In the genomic region with DNA sequence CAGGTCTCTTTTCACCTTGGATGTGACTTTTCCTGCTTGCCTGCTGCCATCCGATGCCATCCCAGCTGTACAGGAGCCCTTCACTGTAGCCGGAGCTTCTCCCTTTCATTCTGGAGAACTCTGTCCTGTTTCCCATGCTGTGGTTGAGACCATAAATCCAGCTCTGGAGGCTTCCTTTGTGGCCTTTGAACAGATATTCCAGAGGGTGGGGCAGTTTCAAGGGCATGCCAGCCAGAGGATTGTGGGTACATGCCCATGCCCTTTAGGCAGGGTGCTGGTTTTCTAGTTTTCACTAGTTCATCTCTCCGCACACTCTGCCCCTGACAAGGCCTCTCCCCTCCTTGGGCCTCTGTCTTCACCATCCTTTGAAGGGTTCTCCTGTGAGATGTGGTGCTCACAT, we compare ENCODE assay signal across 12 mouse cellular contexts. TPM values are rescaled to one million over a fixed set of nuclear protein-coding genes. Genes with fewer than 3 reads are reported as not detected.
A peak's percentile ranks its signal among the peaks of the same experiment; 100 is the strongest.
DNase-seq lines count a peak whose midpoint lies in the region; ATAC-seq lines count a peak whose summit lies in the region.
"Had no signal": no experiment of that assay in that cellular context is flagged by ENCODE, and none has a peak within 500 bp of the region (broad histone marks: within the 10 kb centered on the region; RNA-seq: fewer than 3 reads in every experiment).

No protein-coding gene starts in this region.

- no peaks in the 10 kb centered on the region for H3K27me3 ChIP-seq in heart, embryonic 12.5 days (replicated peaks)
- no peaks in the 10 kb centered on the region for H3K27me3 ChIP-seq in neural tube, embryonic 12.5 days (replicated peaks)

- peaks cover 30% of the 10 kb centered on the region for H3K4me1 ChIP-seq in heart, embryonic 12.5 days (replicated peaks)
- peaks cover 15% of the 10 kb centered on the region; the same call in 1 of the 2 replicates for H3K4me1 ChIP-seq in neural tube, embryonic 12.5 days

- H3K9me3 ChIP-seq in heart, embryonic 12.5 days (replicated peaks), result no peaks in the 10 kb centered on the region
- no peaks in the 10 kb centered on the region for H3K9me3 ChIP-seq in neural tube, embryonic 12.5 days
- H3K9me3 ChIP-seq: forebrain, embryonic 12.5 days; G1E had no signal

- H3K36me3 ChIP-seq in heart, embryonic 12.5 days, result peaks cover 54% of the 10 kb centered on the region
- peaks cover 46% of the 10 kb centered on the region for H3K36me3 ChIP-seq in neural tube, embryonic 12.5 days

- 0 out of 2 replicates have a peak overlapping the region, but pooled peaks have one; percentile 39 for H3K4me3 ChIP-seq in heart, embryonic 12.5 days
- H3K4me3 ChIP-seq in neural tube, embryonic 12.5 days, result no peak overlapping the region

- 89% methylated on average over 3 of the region's 3 CpGs for WGBS in heart, embryonic 12.5 days
- 81% methylated on average over 3 of the region's 3 CpGs for WGBS in neural tube, embryonic 12.5 days

- no peak overlapping the region for H3K27ac ChIP-seq in heart, embryonic 12.5 days (ENCODE audit: poor library complexity, severe bottlenecking)
- no peak overlapping the region for H3K27ac ChIP-seq in neural tube, embryonic 12.5 days
- H3K27ac ChIP-seq: forebrain, embryonic 12.5 days had no signal

- H3K9ac ChIP-seq in heart, embryonic 12.5 days, result peak overlapping the region; percentile 64
- H3K9ac ChIP-seq in neural tube, embryonic 12.5 days, result no peak overlapping the region
- H3K9ac ChIP-seq: forebrain, embryonic 12.5 days had no signal

- H3K4me2 ChIP-seq in heart, embryonic 12.5 days, result peak overlapping the region; percentile 81; the same call in 1 of the 2 replicates
- H3K4me2 ChIP-seq in neural tube, embryonic 12.5 days (replicated peaks), result peak overlapping the region; percentile 90; the same call in 1 of the 2 replicates

- ATAC-seq in heart, embryonic 12.5 days (ENCODE audit: insufficient number of reproducible peaks, low FRiP score), result no peak
- ATAC-seq in neural tube, embryonic 12.5 days (ENCODE audit: low FRiP score, low read depth), result no peak

- no peak for DNase-seq in heart, adult 8-10 months (ENCODE audit: low spot score)
- no peak for DNase-seq in neural tube, embryonic 10.5 days (ENCODE audit: extremely low spot score, low spot score)
- DNase-seq in kidney, adult 9 months, result peak; percentile 78
- no peak for DNase-seq in MN1 (ENCODE audit: low spot score)
- DNase-seq in cerebellum, adult 11-12 months, result no peak
- DNase-seq: lung, postnatal 14 days; right cerebral cortex, postnatal 14 days; thymus, adult 18-20 months had no signal

RNA-seq across cellular contexts. Expression of a gene that starts 1.4 kb away (rescaled TPM):
- polyA plus RNA-seq in heart, embryonic 12.5 days (2016; fragmentation: Nextera tagmentation; extraction: Ambion mirVana), result 40.5 and 44.8 TPM in 2 replicates
- total RNA-seq in heart, adult 8-10 months (2022), result 100 to 1,000 TPM; 133 to 158 (median 141) TPM
- 17.8 and 25.6 TPM in 2 replicates for polyA plus RNA-seq in neural tube, embryonic 12.5 days (2016; fragmentation: Nextera tagmentation; extraction: Ambion mirVana)

RNA-seq across cellular contexts. Expression of a gene that starts 13.2 kb away (rescaled TPM):
- 11.0 and 12.3 TPM in 2 replicates for polyA plus RNA-seq in heart, embryonic 12.5 days (2016; fragmentation: Nextera tagmentation; extraction: Ambion mirVana)
- total RNA-seq in heart, adult 8-10 months (2022), result 1 to 10 TPM; 4.6 to 6.3 (median 5.3) TPM
- polyA plus RNA-seq in neural tube, embryonic 12.5 days (2016; fragmentation: Nextera tagmentation; extraction: Ambion mirVana), result 19.9 and 21.1 TPM in 2 replicates

RNA-seq across cellular contexts. Expression of a gene that starts 16.1 kb away (rescaled TPM):
- polyA plus RNA-seq in heart, embryonic 12.5 days (2016; fragmentation: Nextera tagmentation; extraction: Ambion mirVana), result 342 and 374 TPM in 2 replicates
- total RNA-seq in heart, adult 8-10 months (2022), result 100 to 1,000 TPM; 145 to 154 (median 150) TPM
- polyA plus RNA-seq in neural tube, embryonic 12.5 days (2016; fragmentation: Nextera tagmentation; extraction: Ambion mirVana), result 453 and 497 TPM in 2 replicates

RNA-seq across cellular contexts. Expression of a gene that starts 23.8 kb away (rescaled TPM):
- polyA plus RNA-seq in heart, embryonic 12.5 days (2016; fragmentation: Nextera tagmentation; extraction: Ambion mirVana), result 1.8 and 2.2 TPM in 2 replicates
- 10 to 100 TPM; 68.8 to 84.0 (median 69.8) TPM for total RNA-seq in heart, adult 8-10 months (2022)
- 3.0 and 4.0 TPM in 2 replicates for polyA plus RNA-seq in neural tube, embryonic 12.5 days (2016; fragmentation: Nextera tagmentation; extraction: Ambion mirVana)

RNA-seq across cellular contexts. Expression of a gene that starts 57.4 kb away (rescaled TPM):
- 1.3 and 1.4 TPM in 2 replicates for polyA plus RNA-seq in heart, embryonic 12.5 days (2016; fragmentation: Nextera tagmentation; extraction: Ambion mirVana)
- total RNA-seq in heart, adult 8-10 months (2022), result 10 to 100 TPM; 21.9 to 26.6 (median 25.6) TPM
- polyA plus RNA-seq in neural tube, embryonic 12.5 days (2016; fragmentation: Nextera tagmentation; extraction: Ambion mirVana), result 3.2 and 3.7 TPM in 2 replicates
